Mouse (Mus musculus) liver, adult 2 months (tissue): ENCODE data around the gene Hmgn2.

Source experiments
- CTCF ChIP-seq: fragments of 200-500 bp; IDR thresholded peaks from 2 replicates; pipeline ENCODE4 v1.5.1; 2011; ENCODE audit warnings: low read depth, low read length, control low read depth
- POLR2A ChIP-seq: fragments of 200-500 bp; IDR thresholded peaks from 2 replicates; pipeline ENCODE4 v1.6.1; 2011; ENCODE audit warnings: low read length, control low read depth; ENCODE audit not compliant: insufficient read depth; ENCODE audit errors: extremely low read depth

- TF ChIP-seq POLR2A, result no peak
- TF ChIP-seq CTCF, result no peak
These were observed 9.6 kb downstream of the Hmgn2 start for GRCm38 (mm10) chr4:133958884-133959283.
